Mouse (Mus musculus) liver, adult 2 months (tissue): ENCODE measurements around the gene Trap1.

Source experiments
- CTCF ChIP-seq: fragments of 200-500 bp; IDR thresholded peaks from 2 replicates; pipeline ENCODE4 v1.5.1; 2011; ENCODE audit warnings: low read depth, low read length, control low read depth
- POLR2A ChIP-seq: fragments of 200-500 bp; IDR thresholded peaks from 2 replicates; pipeline ENCODE4 v1.6.1; 2011; ENCODE audit warnings: low read length, control low read depth; ENCODE audit not compliant: insufficient read depth; ENCODE audit errors: extremely low read depth

DNA sequence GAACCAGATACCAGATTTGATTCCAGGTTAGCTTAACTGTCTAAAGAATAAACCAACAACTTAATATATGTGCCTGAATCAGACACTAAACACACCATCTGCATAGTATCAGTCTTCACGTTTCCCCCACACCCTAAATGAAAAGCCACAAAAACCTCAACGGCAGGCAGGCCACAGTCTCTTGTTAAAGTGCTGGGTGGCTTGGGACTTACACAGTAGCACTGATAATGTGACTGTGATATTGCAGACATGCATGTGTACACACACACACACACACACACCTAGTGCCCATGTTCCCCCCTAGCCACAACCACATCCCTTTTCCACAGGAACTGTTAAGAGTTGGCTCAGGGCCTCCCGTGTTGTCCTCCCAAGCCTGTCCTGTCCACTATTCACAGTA is 2.8 kb downstream of the Trap1 start:
- TF ChIP-seq POLR2A (no peak), CTCF (no peak)
